In the genomic region with DNA sequence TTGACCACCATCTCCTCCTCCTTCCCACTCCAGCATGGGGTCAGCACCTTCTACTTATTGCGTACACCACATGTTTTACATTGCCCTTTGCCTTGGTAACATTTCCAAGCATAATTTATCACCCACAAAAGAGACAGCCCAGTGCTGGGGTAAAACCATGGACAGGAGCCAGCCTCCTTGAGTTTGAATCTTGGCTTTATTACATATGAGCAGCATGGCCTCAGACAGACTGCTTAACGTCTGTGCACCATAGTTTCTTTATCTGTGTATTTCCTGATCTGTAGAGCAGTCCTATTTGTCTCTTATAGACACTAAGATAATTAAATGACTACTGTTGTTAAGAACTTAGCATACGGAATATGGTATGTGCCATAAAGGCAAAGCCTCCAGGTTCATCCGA, we compare ENCODE assay signal across 30 mouse cellular contexts.
A peak's percentile ranks its signal among the peaks of the same experiment; 100 is the strongest.
DNase-seq lines count a peak whose midpoint lies in the region; ATAC-seq lines count a peak whose summit lies in the region.
"Had no signal": no experiment of that assay in that cellular context is flagged by ENCODE, and none has a peak within 500 bp of the region (broad histone marks: within the 10 kb centered on the region; RNA-seq: fewer than 3 reads in every experiment).

No protein-coding gene starts in this region.

- H3K36me3 ChIP-seq in neural tube, embryonic 15.5 days: no peaks in the 10 kb centered on the region
- H3K36me3 ChIP-seq: embryonic facial prominence, embryonic 13.5 days; G1E; heart, embryonic 10.5 days; heart, embryonic 15.5 days; hindbrain, embryonic 12.5 days; intestine, embryonic 15.5 days; neural tube, embryonic 12.5 days had no signal

- no peaks in the 10 kb centered on the region for H3K27me3 ChIP-seq in neural tube, embryonic 15.5 days (replicated peaks)
- H3K27me3 ChIP-seq: embryonic facial prominence, embryonic 13.5 days; heart, embryonic 15.5 days; hindbrain, embryonic 12.5 days; intestine, embryonic 15.5 days; neural tube, embryonic 12.5 days had no signal

- no peak overlapping the region for H3K9ac ChIP-seq in neural tube, embryonic 15.5 days (replicated peaks)
- H3K9ac ChIP-seq: embryonic facial prominence, embryonic 13.5 days; heart, embryonic 15.5 days; hindbrain, embryonic 12.5 days; intestine, embryonic 15.5 days; liver, embryonic 14.5 days; neural tube, embryonic 12.5 days had no signal

- H3K4me3 ChIP-seq in neural tube, embryonic 15.5 days (replicated peaks): no peak overlapping the region
- H3K4me3 ChIP-seq: embryonic facial prominence, embryonic 13.5 days; heart, embryonic 10.5 days; heart, embryonic 15.5 days; hindbrain, embryonic 12.5 days; intestine, embryonic 15.5 days; neural tube, embryonic 12.5 days had no signal

- peaks cover 14% of the 10 kb centered on the region for H3K4me1 ChIP-seq in neural tube, embryonic 15.5 days
- H3K4me1 ChIP-seq: embryonic facial prominence, embryonic 13.5 days; heart, embryonic 15.5 days; hindbrain, embryonic 12.5 days; intestine, embryonic 15.5 days; neural tube, embryonic 12.5 days had no signal

- DNase-seq in embryo, embryonic 10.5 days (ENCODE audit: low spot score): peak; percentile 26
- DNase-seq in embryo, embryonic 10 days (ENCODE audit: low spot score): no peak
- DNase-seq in heart, adult 11 months: peak; percentile 37
- DNase-seq in heart, postnatal 4 days: no peak
- no peak for DNase-seq in neural tube, embryonic 10.5 days (ENCODE audit: extremely low spot score, low spot score)
- no peak for DNase-seq in left cerebral cortex, adult 9 months (ENCODE audit: low spot score in 2 of 2)
- DNase-seq: adrenal gland, postnatal 14 days; cerebellum, adult 11-12 months; cerebellum, adult 9-11 months; gastrocnemius, postnatal 14 days; kidney, adult 8-10 months; liver; lung, adult 2 months; lung, postnatal 14 days; thymus, adult 2 months; thymus, postnatal 36 days had no signal

- peak; percentile 14; the same call in 1 of the 2 replicates for ATAC-seq in neural tube, embryonic 15.5 days (ENCODE audit: low FRiP score)
- ATAC-seq: hindbrain, postnatal 0 days; intestine, embryonic 15.5 days; midbrain, embryonic 16.5 days; Patski had no signal

- 83% methylated on average over 4 of the region's 4 CpGs for WGBS in neural tube, embryonic 15.5 days

- no peak overlapping the region for H3K4me2 ChIP-seq in neural tube, embryonic 15.5 days
- H3K4me2 ChIP-seq: embryonic facial prominence, embryonic 13.5 days; heart, embryonic 15.5 days; hindbrain, embryonic 12.5 days; intestine, embryonic 15.5 days; midbrain, embryonic 11.5 days; neural tube, embryonic 12.5 days had no signal

- H3K27ac ChIP-seq in neural tube, embryonic 15.5 days (replicated peaks): no peak overlapping the region
- H3K27ac ChIP-seq: embryonic facial prominence, embryonic 13.5 days; heart, embryonic 10.5 days; heart, embryonic 15.5 days; hindbrain, embryonic 12.5 days; hindbrain, postnatal 0 days; intestine, embryonic 15.5 days; kidney, postnatal 0 days; liver, embryonic 14.5 days; neural tube, embryonic 12.5 days had no signal

- no peaks in the 10 kb centered on the region for H3K9me3 ChIP-seq in neural tube, embryonic 15.5 days (replicated peaks)
- H3K9me3 ChIP-seq: embryonic facial prominence, embryonic 13.5 days; G1E; heart, embryonic 10.5 days; heart, embryonic 15.5 days; hindbrain, embryonic 12.5 days; intestine, embryonic 15.5 days; neural tube, embryonic 12.5 days had no signal

Comparison
In these comparisons a context has a peak if more than half of its experiments do, and no peak if none do; other contexts are left out.
1. DNase-seq: peak in embryo, embryonic 10.5 days (single experiment) and heart, adult 11 months (single experiment); none in embryo, embryonic 10 days (single experiment), heart, postnatal 4 days (single experiment), neural tube, embryonic 10.5 days (single experiment) and left cerebral cortex, adult 9 months (0 of 2).